Mouse (Mus musculus) gastrocnemius, adult 2 months (tissue): Measurements from ENCODE around the gene Ccdc136. TPM values are rescaled to one million over a fixed set of nuclear protein-coding genes. Genes with fewer than 3 reads are reported as not detected.

Experiments
- DNase-seq: peaks from one replicate; pipeline ENCODE4 v3.0.0; 2022
- H3K27ac ChIP-seq: fragments of 200-600 bp; 2 replicates; pipeline ENCODE4 v1.8.1; 2022; ENCODE audit warnings: mild to moderate bottlenecking
- H3K4me3 ChIP-seq: fragments of 200-600 bp; 2 replicates; pipeline ENCODE4 v1.8.1; 2022; ENCODE audit warnings: mild to moderate bottlenecking, moderate library complexity
- CTCF ChIP-seq: fragments of 200-600 bp; IDR thresholded peaks from 2 replicates; pipeline ENCODE4 v1.8.1; 2022; ENCODE audit warnings: antibody characterized with exemption, mild to moderate bottlenecking, moderate library complexity
- intact Hi-C: fragments of 180-260 bp; cut with DNase I; formaldehyde crosslinking; loops from one replicate; pipeline ENCODE4 v1.15.1; 2025
- microRNA-seq: library from miRNA; unstranded; fragments of <30 nt; microRNA quantifications from one replicate; pipeline ENCODE4 v1.2.0, GENCODE M21; 2021
- total RNA-seq, 2 experiments: library from RNA; stranded (reverse); gene quantifications; 2 replicates each; pipeline ENCODE4 v1.2.3; 2021

The Ccdc136 gene
- total RNA-seq, 2 experiments from 2014 or later, result 9.6 to 10.5 TPM

GRCm38 (mm10) chr6:29463388-29463787 is 67.3 kb downstream of the Ccdc136 start:
- no peak for TF ChIP-seq CTCF
- intact Hi-C loops, result no loop called here
- H3K27ac ChIP-seq, result 0 out of 2 replicates have a peak overlapping the region, but pooled peaks have one; percentile 3
- no peak overlapping the region for H3K4me3 ChIP-seq
- DNase-seq, result no peak

GRCm38 (mm10) chr6:29467583-29468354 is 71.7 kb downstream of the Ccdc136 start, which contains the start of gene Atp6v1f:
Gene Atp6v1f, plus strand, starts transcription at chr6:29467718.
- no peak for TF ChIP-seq CTCF
- DNase-seq, result peak; percentile 95
- peak within 1 kb of the TSS; percentile 78 for H3K4me3 ChIP-seq
- intact Hi-C loops, result no loop called here
- peak within 1 kb of the TSS; percentile 84 for H3K27ac ChIP-seq

GRCm38 (mm10) chr6:29468851-29469250 is 72.7 kb downstream of the Ccdc136 start:
- no peak for DNase-seq
- Histone ChIP-seq H3K4me3 (peak overlapping the region; percentile 78; the same call in 1 of the 2 replicates), H3K27ac (no peak overlapping the region)
- intact Hi-C loops, result no loop called here
- no peak for TF ChIP-seq CTCF

GRCm38 (mm10) chr6:29471137-29471536 is 75.0 kb downstream of the Ccdc136 start, which contains the start of gene Atp6v1fnb:
Gene Atp6v1fnb, plus strand, starts transcription at chr6:29471437.
- DNase-seq, result no peak
- Histone ChIP-seq H3K4me3 (no peak within 1 kb of the TSS), H3K27ac (no peak within 1 kb of the TSS)
- intact Hi-C loops, result no loop called here
- no peak for TF ChIP-seq CTCF

GRCm38 (mm10) chr6:29473941-29474691 is 78.0 kb downstream of the Ccdc136 start:
- peak overlapping the region; percentile 62 for H3K4me3 ChIP-seq
- intact Hi-C loops, result no loop called here
- DNase-seq, result peak; percentile 80
- TF ChIP-seq CTCF, result no peak
- H3K27ac ChIP-seq, result peak overlapping the region; percentile 16; the same call in 1 of the 2 replicates

GRCm38 (mm10) chr6:29474736-29475135 is 78.6 kb downstream of the Ccdc136 start:
- no peak for TF ChIP-seq CTCF
- no peak for DNase-seq
- intact Hi-C loops, result no loop called here
- Histone ChIP-seq H3K27ac (no peak overlapping the region), H3K4me3 (no peak overlapping the region)

Small RNAs within 50 kb of the gene (microRNA-seq; reads per million reads assigned to microRNA genes)
- gene Gm26220, result not detected
- gene Gm44354, result not detected

Other genes with a start within 250 kb of the Ccdc136 start
- gene Rbm28, start 231.3 kb upstream of the Ccdc136 start, total RNA-seq, result 10 to 100 TPM; 16.3 to 18.4 TPM
- under 1 TPM; 0.36 to 0.73 TPM for gene Prrt4, start 216.7 kb upstream of the Ccdc136 start, total RNA-seq
- 10 to 100 TPM in 1 of 2 experiments, 1 to 10 TPM in 1; 9.9 to 10.3 TPM for gene Impdh1, start 179.9 kb upstream of the Ccdc136 start, total RNA-seq
- 1 to 10 TPM; 2.9 to 4.0 TPM for gene Hilpda, start 123.8 kb upstream of the Ccdc136 start, total RNA-seq
- gene Fam71f2, start 116.7 kb upstream of the Ccdc136 start, total RNA-seq, result under 1 TPM in 1 of 2 experiments, not detected in 1; 0.25 TPM
- not detected for gene Fam71f1, start 77.2 kb upstream of the Ccdc136 start, total RNA-seq
- gene Calu, start 48.2 kb upstream of the Ccdc136 start, total RNA-seq, result 100 to 1,000 TPM in 1 of 2 experiments, 10 to 100 TPM in 1; 73.7 to 104 TPM
- gene Opn1sw, start 7.8 kb upstream of the Ccdc136 start, total RNA-seq, result under 1 TPM; 0.17 to 0.18 TPM
- gene Flnc, start 36.9 kb downstream of the Ccdc136 start, total RNA-seq, result 100 to 1,000 TPM; 285 to 430 TPM
- gene Atp6v1f, start 71.4 kb downstream of the Ccdc136 start, total RNA-seq, result 100 to 1,000 TPM; 110 to 112 TPM
- not detected for gene Atp6v1fnb, start 75.1 kb downstream of the Ccdc136 start, total RNA-seq
- gene Kcp, start 111.6 kb downstream of the Ccdc136 start, total RNA-seq, result 1 to 10 TPM; 3.8 to 4.0 TPM
- gene Irf5, start 130.3 kb downstream of the Ccdc136 start, total RNA-seq, result 1 to 10 TPM; 1.1 to 3.8 TPM
- 10 to 100 TPM; 34.4 to 40.6 TPM for gene Tnpo3, start 213.6 kb downstream of the Ccdc136 start, total RNA-seq